Comparison of ENCODE assay signal across 1 mouse cellular context in genomic region chr5:24550598-24551316, GRCm38 (mm10).
TF ChIP-seq lines count a peak whose summit lies in the region.

No protein-coding gene starts in this region.

TF ChIP-seq in CH12.LX, 34 proteins besides CTCF, POLR2A, EP300 and RAD21 (continued from another document):
- TF ChIP-seq NRF1 (IDR thresholded peaks at IDR 0.05; ENCODE audit: low read depth, low read length), result 0 out of 2 replicates have a peak, but pooled peaks have one; percentile 21
- TF ChIP-seq POLR2AphosphoS2 (IDR thresholded peaks at IDR 0.05; ENCODE audit: low read depth, low read length), result no peak
